Mouse (Mus musculus): ENCODE results near the gene Fam216a. TPM values are rescaled to one million over a fixed set of nuclear protein-coding genes. Genes with fewer than 3 reads are reported as not detected.
"Not testable (repeated sequence)": the region's sequence is repeated elsewhere in the genome, so short reads cannot be mapped to it uniquely, and the experiment has no call there.

Fam216a gene
- polyA plus RNA-seq, 1 experiment from 2014 or later: 158 TPM

- Histone ChIP-seq H3K9ac (replicated peaks; ENCODE audit: low read depth, low read length) (no peak overlapping the region), H3K4me3 (ENCODE audit: low read depth, low read length) (no peak overlapping the region), H3K27ac (ENCODE audit: low read depth, low read length) (no peak overlapping the region), H3K27me3 (ENCODE audit: control insufficient read depth, insufficient read depth, low read length) (no peaks in the 10 kb centered on the region), H3K9me3 (ENCODE audit: control insufficient read depth, low read length) (no peaks in the 10 kb centered on the region), H3K36me3 (ENCODE audit: control insufficient read depth, insufficient read depth, low read length) (peaks cover 18% of the 10 kb centered on the region), H3K4me1 (ENCODE audit: control insufficient read depth, insufficient read depth, low read length) (no peaks in the 10 kb centered on the region), H3K4me2 (ENCODE audit: low read depth, low read length) (no peak overlapping the region)
- WGBS: 78% methylated on average over 14 of the region's 14 CpGs
- no peak for ATAC-seq (ENCODE audit: low read depth)
These were observed 52.5 kb downstream of the Fam216a start for GRCm38 (mm10) chr5:122319474-122320204.

- ATAC-seq (ENCODE audit: low read depth); H3K4me1 ChIP-seq (ENCODE audit: control insufficient read depth, insufficient read depth, low read length); H3K4me3 ChIP-seq (ENCODE audit: low read depth, low read length); H3K27ac ChIP-seq (ENCODE audit: low read depth, low read length); H3K27me3 ChIP-seq (ENCODE audit: control insufficient read depth, insufficient read depth, low read length); H3K4me2 ChIP-seq (ENCODE audit: low read depth, low read length); H3K9ac ChIP-seq (replicated peaks; ENCODE audit: low read depth, low read length); H3K9me3 ChIP-seq (ENCODE audit: control insufficient read depth, low read length): not testable (repeated sequence)
- peaks cover 16% of the 10 kb centered on the region; the same call in 1 of the 2 replicates for H3K36me3 ChIP-seq (ENCODE audit: control insufficient read depth, insufficient read depth, low read length)
- 82% methylated on average over 3 of the region's 3 CpGs for WGBS
These were observed 53.2 kb downstream of the Fam216a start for GRCm38 (mm10) chr5:122318976-122319375.

- H3K4me3 ChIP-seq (ENCODE audit: low read depth, low read length): no peak overlapping the region
- no peak for ATAC-seq (ENCODE audit: low read depth)
- H3K9me3 ChIP-seq (ENCODE audit: control insufficient read depth, low read length): no peaks in the 10 kb centered on the region
- peaks cover 14% of the 10 kb centered on the region; the same call in 1 of the 2 replicates for H3K36me3 ChIP-seq (ENCODE audit: control insufficient read depth, insufficient read depth, low read length)
- 80% methylated on average over 3 of the region's 3 CpGs for WGBS
- no peaks in the 10 kb centered on the region for H3K27me3 ChIP-seq (ENCODE audit: control insufficient read depth, insufficient read depth, low read length)
- H3K4me1 ChIP-seq (ENCODE audit: control insufficient read depth, insufficient read depth, low read length): no peaks in the 10 kb centered on the region
- H3K4me2 ChIP-seq (ENCODE audit: low read depth, low read length): no peak overlapping the region
- no peak overlapping the region for H3K27ac ChIP-seq (ENCODE audit: low read depth, low read length)
- no peak overlapping the region for H3K9ac ChIP-seq (replicated peaks; ENCODE audit: low read depth, low read length)
These were observed 54.1 kb downstream of the Fam216a start for GRCm38 (mm10) chr5:122318100-122318499.

- 80% methylated on average over 11 of the region's 11 CpGs for WGBS
- no peaks in the 10 kb centered on the region for H3K9me3 ChIP-seq (ENCODE audit: control insufficient read depth, low read length)
- no peaks in the 10 kb centered on the region for H3K4me1 ChIP-seq (ENCODE audit: control insufficient read depth, insufficient read depth, low read length)
- H3K27ac ChIP-seq (ENCODE audit: low read depth, low read length): no peak overlapping the region
- H3K4me2 ChIP-seq (ENCODE audit: low read depth, low read length): no peak overlapping the region
- H3K36me3 ChIP-seq (ENCODE audit: control insufficient read depth, insufficient read depth, low read length): peaks cover 14% of the 10 kb centered on the region; the same call in 1 of the 2 replicates
- no peaks in the 10 kb centered on the region for H3K27me3 ChIP-seq (ENCODE audit: control insufficient read depth, insufficient read depth, low read length)
- H3K9ac ChIP-seq (replicated peaks; ENCODE audit: low read depth, low read length): no peak overlapping the region
- no peak overlapping the region for H3K4me3 ChIP-seq (ENCODE audit: low read depth, low read length)
- ATAC-seq (ENCODE audit: low read depth): no peak
These were observed 54.7 kb downstream of the Fam216a start for GRCm38 (mm10) chr5:122317329-122318045.

- WGBS: 74% methylated on average over 20 of the region's 20 CpGs
These were observed 57.0 kb downstream of the Fam216a start for GRCm38 (mm10) chr5:122314966-122315667.

More at GRCm38 (mm10) chr5:122314966-122315667, 57.0 kb downstream of the Fam216a start:
- no peak for ATAC-seq (ENCODE audit: low read depth)
- Histone ChIP-seq H3K4me2 (ENCODE audit: low read depth, low read length) (no peak overlapping the region), H3K4me1 (ENCODE audit: control insufficient read depth, insufficient read depth, low read length) (no peaks in the 10 kb centered on the region), H3K9me3 (ENCODE audit: control insufficient read depth, low read length) (no peaks in the 10 kb centered on the region), H3K27ac (ENCODE audit: low read depth, low read length) (no peak overlapping the region), H3K27me3 (ENCODE audit: control insufficient read depth, insufficient read depth, low read length) (no peaks in the 10 kb centered on the region), H3K4me3 (ENCODE audit: low read depth, low read length) (no peak overlapping the region), H3K36me3 (ENCODE audit: control insufficient read depth, insufficient read depth, low read length) (peaks cover 4% of the 10 kb centered on the region; the same call in 1 of the 2 replicates), H3K9ac (replicated peaks; ENCODE audit: low read depth, low read length) (no peak overlapping the region)

Other genes with a start within 250 kb of the Fam216a start
- 0.13 TPM in 1 of 2 replicates, not detected in the other for gene Ccdc63, start 231.5 kb downstream of the Fam216a start, polyA plus RNA-seq (2014; fragmentation: Nextera tagmentation; extraction: Ambion mirVana)
- 198 and 202 TPM in 2 replicates for gene Ppp1cc, start 214.1 kb downstream of the Fam216a start, polyA plus RNA-seq (2014; fragmentation: Nextera tagmentation; extraction: Ambion mirVana)
- 0.72 and 0.84 TPM in 2 replicates for gene Hvcn1, start 165.6 kb downstream of the Fam216a start, polyA plus RNA-seq (2014; fragmentation: Nextera tagmentation; extraction: Ambion mirVana)
- 5.5 and 7.1 TPM in 2 replicates for gene Tctn1, start 107.9 kb downstream of the Fam216a start, polyA plus RNA-seq (2014; fragmentation: Nextera tagmentation; extraction: Ambion mirVana)
- 9.2 and 9.9 TPM in 2 replicates for gene Pptc7, start 88.0 kb downstream of the Fam216a start, polyA plus RNA-seq (2014; fragmentation: Nextera tagmentation; extraction: Ambion mirVana)
- gene Rad9b, start 18.1 kb downstream of the Fam216a start, polyA plus RNA-seq (2014; fragmentation: Nextera tagmentation; extraction: Ambion mirVana): 20.2 and 24.7 TPM in 2 replicates
- gene Vps29, start 18.0 kb downstream of the Fam216a start, polyA plus RNA-seq (2014; fragmentation: Nextera tagmentation; extraction: Ambion mirVana): 325 and 347 TPM in 2 replicates
- 44.7 and 48.2 TPM in 2 replicates for gene Gpn3, start 488 bp downstream of the Fam216a start, polyA plus RNA-seq (2014; fragmentation: Nextera tagmentation; extraction: Ambion mirVana)
- gene Arpc3, start 19.5 kb upstream of the Fam216a start, polyA plus RNA-seq (2014; fragmentation: Nextera tagmentation; extraction: Ambion mirVana): 46.6 and 81.6 TPM in 2 replicates
- gene Anapc7, start 49.3 kb upstream of the Fam216a start, polyA plus RNA-seq (2014; fragmentation: Nextera tagmentation; extraction: Ambion mirVana): 30.1 and 33.4 TPM in 2 replicates
- 76.3 and 78.4 TPM in 2 replicates for gene Atp2a2, start 129.9 kb upstream of the Fam216a start, polyA plus RNA-seq (2014; fragmentation: Nextera tagmentation; extraction: Ambion mirVana)
- gene Ift81, start 242.2 kb upstream of the Fam216a start, polyA plus RNA-seq (2014; fragmentation: Nextera tagmentation; extraction: Ambion mirVana): 55.4 and 68.6 TPM in 2 replicates